Mouse (Mus musculus) left cerebral cortex, postnatal 14 days (tissue): ENCODE measurements at regions not wholly inside any gene's neighbourhood (a gene's known extent, or its start where the extent isn't known, plus 50 kb on each side); places are given as distances from the start of the nearest gene placed in this dataset.
"Not testable (repeated sequence)": the region's sequence is repeated elsewhere in the genome, so short reads cannot be mapped to it uniquely, and the experiment has no call there.

Experiments used
- DNase-seq, 2 experiments: peaks; one replicate each; pipeline ENCODE4 v3.0.0; 2021 to 2022; ENCODE audit warnings: low spot score in 2 of 2, mixed read lengths in 1 of 2
- intact Hi-C: fragments of 180-260 bp; cut with DNase I; formaldehyde crosslinking; loops from one replicate; pipeline ENCODE4 v1.15.1; 2025

DNA sequence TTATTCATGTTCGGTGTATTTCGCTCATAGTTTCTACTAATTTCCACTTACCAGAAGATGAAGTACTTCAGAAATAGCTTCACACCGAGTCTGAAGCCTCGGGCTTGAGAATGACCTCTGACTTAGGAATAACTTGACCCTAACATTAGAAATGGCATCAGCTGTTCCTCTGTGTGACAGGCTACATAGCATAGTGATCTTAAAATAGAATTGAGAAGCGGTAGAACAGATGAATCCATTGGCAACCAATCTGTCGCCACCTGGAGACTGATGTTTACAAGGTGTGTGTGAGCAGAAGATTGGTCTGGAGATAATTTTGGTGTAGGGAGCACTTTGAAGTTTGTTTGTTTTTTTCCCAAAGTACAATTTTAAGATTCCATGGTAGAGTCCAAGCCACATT is 60.9 kb upstream of the Ahi1 start:
- intact Hi-C loops, result no loop called here

GRCm38 (mm10) chr10:20883618-20884017 is 68.7 kb upstream of the Ahi1 start:
- no peak for DNase-seq
- intact Hi-C loops, result no loop called here

More for the DNA sequence above, 60.9 kb upstream of the Ahi1 start:
- no peak for DNase-seq

DNA sequence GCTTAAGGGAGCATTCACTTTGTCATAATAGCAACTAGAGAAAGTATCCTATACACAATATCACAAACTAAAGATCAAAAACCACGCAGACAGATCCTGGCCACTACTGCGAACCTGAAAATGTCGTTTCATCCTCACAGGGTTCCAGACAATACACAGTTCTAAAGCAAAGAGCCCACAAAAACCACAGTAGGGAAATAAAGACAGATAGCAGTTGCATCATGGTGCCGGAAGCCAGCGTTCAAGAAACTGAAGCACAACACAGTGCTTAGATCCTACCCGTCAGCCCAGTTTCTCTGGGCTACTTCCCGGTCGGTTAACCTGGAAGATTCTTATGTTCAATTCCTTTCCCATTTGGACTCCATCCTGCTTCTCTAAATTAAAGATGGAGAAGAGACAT is 69.7 kb upstream of the Ahi1 start:
- DNase-seq, result no peak
- intact Hi-C loops, result no loop called here

GRCm38 (mm10) chr10:20880251-20880650 is 72.1 kb upstream of the Ahi1 start:
- intact Hi-C loops, result no loop called here
- DNase-seq, result no peak

DNA sequence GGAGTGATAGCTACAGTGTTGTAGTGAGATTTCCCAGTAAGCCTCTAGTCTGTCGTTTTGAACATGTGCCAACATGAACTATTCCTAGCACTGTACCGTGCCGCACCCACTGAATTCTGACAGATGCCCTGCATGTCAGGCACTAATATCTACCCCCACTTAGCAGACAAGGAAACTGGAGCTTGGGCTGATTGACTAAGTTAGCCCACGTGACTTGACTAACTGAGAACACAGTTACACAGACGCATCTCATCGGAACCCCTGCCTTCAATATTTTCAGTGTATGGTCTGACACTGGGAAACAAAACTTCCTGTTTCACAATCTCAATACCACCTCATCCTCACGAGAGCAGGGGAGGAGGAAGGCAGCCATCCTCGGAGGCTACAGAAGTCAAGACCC is 72.9 kb upstream of the Ahi1 start:
- intact Hi-C loops, result no loop called here
- no peak for DNase-seq

- DNase-seq, result no peak
- intact Hi-C loops, result no loop called here
Observed at GRCm38 (mm10) chr10:20867076-20867475, 85.3 kb upstream of the Ahi1 start.

- DNase-seq, result no peak
- intact Hi-C loops, result no loop called here
Observed at GRCm38 (mm10) chr10:20865031-20865430, 87.3 kb upstream of the Ahi1 start.

DNA sequence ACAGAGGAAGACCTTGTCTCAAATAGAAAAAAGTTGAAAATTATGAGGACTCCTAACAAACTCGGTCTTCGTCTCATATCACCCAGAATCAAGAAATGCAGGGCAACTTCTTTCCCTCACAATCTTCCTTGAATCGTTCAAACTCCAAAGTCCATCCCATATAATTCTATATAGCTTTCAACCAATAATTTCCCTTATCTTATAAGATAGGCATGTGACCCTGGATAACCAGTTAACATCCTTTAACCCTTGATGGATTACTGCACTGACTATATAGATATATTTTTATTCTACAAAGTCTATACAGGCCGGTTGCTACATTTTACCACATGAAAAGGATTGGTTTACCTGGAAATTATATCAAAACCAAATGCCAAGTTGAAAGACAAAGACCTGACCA is 94.9 kb upstream of the Ahi1 start:
- intact Hi-C loops, result no loop called here

DNA sequence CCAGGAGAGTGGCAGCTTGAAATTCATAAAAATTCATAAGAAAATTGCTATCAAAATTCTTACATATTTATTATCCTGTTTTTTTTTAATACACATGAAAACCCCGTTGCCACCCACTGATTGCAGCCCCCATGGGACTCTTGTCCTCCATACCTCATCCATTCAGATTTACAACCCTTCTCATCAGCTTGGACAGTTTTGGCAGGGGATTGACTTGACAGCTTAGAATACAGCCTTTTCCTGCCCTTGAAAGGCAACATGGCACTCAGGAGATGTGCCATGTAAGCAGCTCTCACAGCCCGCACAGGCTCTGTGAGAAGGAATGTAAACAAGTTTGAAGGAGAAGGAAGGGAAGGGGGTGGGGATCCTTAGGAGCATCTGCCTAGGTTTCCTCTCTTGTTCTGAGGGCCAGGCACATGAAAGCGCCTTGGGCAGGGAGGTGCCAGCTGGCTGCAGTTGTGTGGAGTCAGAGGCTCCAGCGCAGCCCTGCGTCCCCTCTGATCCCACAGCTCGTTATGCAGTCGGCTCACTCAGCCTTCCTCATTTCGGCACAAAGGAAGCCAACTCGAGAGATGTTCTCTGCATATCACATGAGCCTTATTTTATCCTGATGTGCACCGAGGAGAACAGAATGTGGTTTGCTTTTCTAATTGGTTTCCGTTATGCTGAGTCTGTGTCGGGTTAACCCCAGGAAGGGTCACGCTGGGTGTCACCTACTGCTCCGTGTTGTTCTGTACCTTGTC is 97.6 kb upstream of the Ahi1 start:
- intact Hi-C loops, result no loop called here
- peak; percentile 51 to 52 for DNase-seq

More for the DNA sequence above, 94.9 kb upstream of the Ahi1 start:
- no peak for DNase-seq

DNA sequence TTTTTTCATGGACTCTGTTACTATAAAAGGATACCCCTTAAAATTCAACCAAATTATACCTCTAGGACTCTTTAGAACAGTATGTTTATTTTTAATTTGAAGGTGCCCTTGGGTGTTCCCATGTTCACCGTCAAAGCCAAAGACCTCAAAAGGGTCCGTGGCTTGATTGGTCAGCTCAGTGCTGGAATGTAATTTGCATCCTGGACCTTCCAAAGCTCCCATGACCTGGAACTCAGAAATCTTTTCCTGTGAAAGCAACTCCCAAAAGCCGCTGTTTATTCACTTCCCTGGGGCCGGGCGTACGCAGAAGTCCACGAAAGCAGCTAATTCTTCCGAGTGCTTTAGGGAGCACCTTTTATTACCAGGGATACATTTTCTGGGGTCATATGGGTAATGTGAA is 105.1 kb upstream of the Ahi1 start:
- no peak for DNase-seq
- intact Hi-C loops, result no loop called here

DNA sequence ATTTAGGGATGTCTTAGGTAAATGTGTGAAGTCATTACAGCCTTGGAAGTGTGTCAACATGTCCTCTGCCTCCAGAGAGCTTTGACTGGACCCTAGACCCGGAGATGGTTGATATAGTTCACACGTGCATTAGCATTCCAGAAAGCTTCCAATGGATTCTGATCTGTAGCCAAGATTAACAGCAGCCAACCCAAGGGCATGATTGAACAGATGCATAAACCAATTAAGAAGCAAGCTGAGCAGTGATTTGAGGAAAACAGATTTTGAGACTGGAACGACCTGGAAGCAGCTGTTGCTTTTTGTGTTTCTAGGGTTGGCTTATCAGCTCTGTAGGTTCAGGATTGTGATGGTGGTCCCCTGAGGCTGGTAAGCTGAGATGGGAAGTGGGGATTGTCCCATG is 109.1 kb upstream of the Ahi1 start:
- intact Hi-C loops, result no loop called here
- DNase-seq, result no peak

- DNase-seq, result no peak
- intact Hi-C loops, result no loop called here
Observed at GRCm38 (mm10) chr10:20842131-20842530, 110.2 kb upstream of the Ahi1 start.

GRCm38 (mm10) chr10:20841430-20842040 is 110.8 kb upstream of the Ahi1 start:
- intact Hi-C loops, result no loop called here

DNA sequence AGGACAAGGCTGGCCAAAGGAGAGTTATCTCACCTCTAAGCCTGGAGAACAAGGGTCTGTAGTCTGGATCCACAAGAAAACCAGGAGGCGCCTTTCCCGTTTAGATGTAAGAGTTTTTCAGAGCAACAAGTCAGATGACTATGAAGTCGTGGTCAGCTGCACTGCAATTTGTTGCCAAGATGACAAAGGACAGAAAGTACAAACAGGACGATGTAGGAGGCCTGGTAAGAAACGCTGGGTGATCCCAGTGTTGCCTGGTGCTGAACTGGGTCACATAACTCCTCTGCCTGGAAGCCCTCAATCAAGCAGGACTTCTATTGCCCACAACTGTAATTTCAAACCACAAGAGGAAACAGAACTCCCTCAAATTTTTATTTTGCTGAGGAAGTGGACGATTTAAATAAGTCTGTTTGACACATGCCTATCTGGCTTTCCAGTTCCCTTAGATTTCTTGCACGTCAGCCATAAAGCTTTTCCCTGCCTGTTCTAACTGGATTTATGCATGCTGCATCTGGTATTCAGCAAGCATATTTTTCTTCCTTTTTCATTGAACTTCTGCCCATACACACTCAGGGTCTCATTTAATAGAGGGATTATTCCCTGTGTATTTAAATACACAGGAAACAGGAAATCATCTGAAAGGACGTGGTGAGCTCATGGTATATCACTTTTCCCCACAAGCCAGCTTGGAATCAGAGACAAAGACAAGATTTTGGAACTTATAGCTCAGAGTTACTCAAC is 113.5 kb upstream of the Ahi1 start:
- DNase-seq, result no peak
- intact Hi-C loops, result no loop called here

More at GRCm38 (mm10) chr10:20841430-20842040, 110.8 kb upstream of the Ahi1 start:
- no peak for DNase-seq

- intact Hi-C loops, DNase-seq: not testable (repeated sequence)
Observed at GRCm38 (mm10) chr10:20836816-20837215, 111.9 kb upstream of the Pde7b start.

GRCm38 (mm10) chr10:20834806-20835575 is 110.1 kb upstream of the Pde7b start:
- intact Hi-C loops, result no loop called here

DNA sequence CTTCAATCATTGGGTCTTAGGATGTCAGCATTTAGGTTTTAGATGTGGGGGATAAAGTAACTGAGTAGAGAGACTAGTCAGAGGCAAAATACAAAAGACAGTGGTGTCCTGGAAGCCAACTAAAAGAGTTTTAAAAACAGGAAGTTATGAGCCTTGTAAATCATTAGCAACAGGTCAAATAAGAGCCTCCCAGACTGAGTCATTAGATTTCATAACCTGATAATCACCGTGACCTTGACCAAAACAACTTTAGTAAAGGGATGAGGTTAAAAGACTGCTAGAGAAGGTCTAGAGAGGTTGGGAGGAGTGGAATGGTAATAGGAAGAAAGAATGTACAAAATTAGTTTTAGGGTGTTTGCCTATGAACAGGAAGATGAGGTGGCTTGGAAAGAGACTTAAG is 103.4 kb upstream of the Pde7b start:
- no peak for DNase-seq
- intact Hi-C loops, result no loop called here

More at GRCm38 (mm10) chr10:20834806-20835575, 110.1 kb upstream of the Pde7b start:
- DNase-seq, result peak in 1 of 2 experiments; percentile 18

DNA sequence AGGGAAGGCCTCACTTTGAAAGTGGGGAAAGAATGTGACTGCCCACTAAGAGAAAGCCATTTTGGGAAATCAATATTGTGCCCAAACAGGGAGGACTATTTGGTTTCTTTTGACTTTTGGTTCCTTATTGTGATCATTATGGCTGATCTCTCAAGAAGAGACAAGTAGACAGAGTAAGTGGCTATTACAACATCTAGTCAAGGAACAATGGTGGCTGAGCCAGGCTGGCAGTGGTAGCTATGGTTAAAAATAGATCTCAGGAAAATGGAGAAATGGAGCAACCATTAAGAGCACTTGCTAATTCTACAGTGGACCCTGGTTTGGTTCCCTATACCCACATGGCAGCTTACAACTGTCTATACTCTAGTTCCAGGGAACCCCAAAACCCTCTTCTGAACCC is 102.6 kb upstream of the Pde7b start:
- intact Hi-C loops, result no loop called here

DNA sequence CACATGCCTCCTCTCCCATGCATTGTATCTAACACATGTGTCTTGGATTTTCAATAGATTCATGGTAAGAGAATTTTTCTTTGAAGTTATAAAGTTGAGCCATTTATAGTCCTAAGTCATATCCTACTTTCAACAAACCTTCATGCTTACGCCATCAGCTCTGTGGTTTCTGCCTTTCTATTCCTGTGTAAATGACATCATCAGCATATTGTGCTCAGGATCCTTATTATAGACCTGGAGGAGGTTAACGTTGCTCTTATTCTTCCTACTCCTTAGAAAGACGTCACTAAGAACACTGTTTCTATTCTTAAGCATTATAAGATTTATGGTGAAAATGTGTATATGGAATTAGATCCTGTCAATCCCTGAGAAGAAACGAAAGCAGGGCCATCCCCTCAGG is 93.7 kb upstream of the Pde7b start:
- intact Hi-C loops, result no loop called here
- DNase-seq, result peak in 1 of 2 experiments; percentile 18

More for the DNA sequence above, 102.6 kb upstream of the Pde7b start:
- DNase-seq, result no peak

GRCm38 (mm10) chr10:20799792-20800191 is 74.9 kb upstream of the Pde7b start:
- intact Hi-C loops, result no loop called here
- peak; percentile 9 to 14 for DNase-seq
